Mouse (Mus musculus) ZHBTc4 (cell line): Measurements from ENCODE around the gene Snx12.
A peak's percentile ranks its signal among the peaks of the same experiment; 100 is the strongest.

Experiments used
- DNase-seq: peaks from one replicate; pipeline ENCODE4 v3.0.0-alpha.2; 2011; ENCODE audit warnings: low read depth, low spot score

Snx12 gene

GRCm38 (mm10) chrX:101131992-101132791 is 90.2 kb downstream of the Snx12 start:
- DNase-seq, result peak; percentile 51

GRCm38 (mm10) chrX:101131001-101131400 is 91.4 kb downstream of the Snx12 start:
- peak; percentile 70 for DNase-seq

- no peak for DNase-seq
These were observed 93.8 kb downstream of the Snx12 start for GRCm38 (mm10) chrX:101128559-101128958.

GRCm38 (mm10) chrX:101126977-101127376 is 95.4 kb downstream of the Snx12 start:
- no peak for DNase-seq

- peak; percentile 31 for DNase-seq
These were observed 95.8 kb downstream of the Snx12 start for GRCm38 (mm10) chrX:101126474-101126955.

GRCm38 (mm10) chrX:101120546-101120945 is 101.8 kb downstream of the Snx12 start:
- DNase-seq, result no peak

- DNase-seq, result no peak
These were observed 136.4 kb downstream of the Snx12 start, which contains the start of gene Slc7a3 for GRCm38 (mm10) chrX:101085920-101086319. Gene Slc7a3 (minus strand): TSS chrX:101086020.

GRCm38 (mm10) chrX:101085211-101085610 is 137.2 kb downstream of the Snx12 start:
- peak; percentile 61 for DNase-seq

- DNase-seq, result peak; percentile 90
These were observed 138.2 kb downstream of the Snx12 start for GRCm38 (mm10) chrX:101084192-101084591.

- no peak for DNase-seq
These were observed 157.1 kb downstream of the Snx12 start for GRCm38 (mm10) chrX:101065245-101065644.

- no peak for DNase-seq
These were observed 158.9 kb downstream of the Snx12 start for GRCm38 (mm10) chrX:101063503-101063902.

GRCm38 (mm10) chrX:101059541-101059940 is 162.8 kb downstream of the Snx12 start, which contains the start of gene Tex11:
Gene Tex11 (minus strand): TSS chrX:101059667.
- peak; percentile 79 for DNase-seq
